Mouse (Mus musculus): ENCODE measurements around the gene Rbfox3.

Gene Rbfox3

DNA sequence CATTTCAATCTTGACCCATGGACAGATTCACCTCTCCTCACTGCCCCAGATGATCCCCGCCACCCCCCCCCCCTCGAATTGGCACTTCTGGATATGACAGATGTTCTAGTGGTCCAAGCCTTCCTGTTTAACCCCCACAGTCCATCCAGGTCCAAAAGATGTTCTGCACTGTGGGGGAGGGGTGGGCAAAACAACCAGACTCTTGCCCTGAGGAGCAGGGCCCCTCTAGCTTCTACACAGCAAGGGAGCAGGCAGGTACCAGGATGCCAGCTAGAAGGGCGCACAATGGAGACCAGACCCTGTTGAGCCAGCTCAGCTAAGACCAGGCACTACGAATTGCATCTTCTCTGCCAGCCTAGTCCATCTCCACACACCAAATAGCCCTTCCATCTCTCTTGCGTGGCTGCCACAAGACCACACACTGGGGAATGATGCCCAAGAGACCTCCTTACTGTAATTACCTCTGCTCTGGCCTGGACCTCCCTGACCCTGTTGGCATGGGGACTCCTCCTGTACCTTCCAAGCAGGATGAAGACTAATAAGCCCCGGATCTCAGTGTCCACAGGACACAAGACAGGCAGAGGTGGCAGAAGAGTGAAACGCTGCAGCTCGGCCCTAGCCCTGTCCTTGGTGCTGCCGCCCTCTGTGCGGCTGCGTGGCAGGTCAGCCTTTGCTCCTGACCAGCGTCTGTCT lies 5.1 kb downstream of the Rbfox3 start:
- no peak for DNase-seq (ENCODE audit: low spot score in 2 of 2)

DNA sequence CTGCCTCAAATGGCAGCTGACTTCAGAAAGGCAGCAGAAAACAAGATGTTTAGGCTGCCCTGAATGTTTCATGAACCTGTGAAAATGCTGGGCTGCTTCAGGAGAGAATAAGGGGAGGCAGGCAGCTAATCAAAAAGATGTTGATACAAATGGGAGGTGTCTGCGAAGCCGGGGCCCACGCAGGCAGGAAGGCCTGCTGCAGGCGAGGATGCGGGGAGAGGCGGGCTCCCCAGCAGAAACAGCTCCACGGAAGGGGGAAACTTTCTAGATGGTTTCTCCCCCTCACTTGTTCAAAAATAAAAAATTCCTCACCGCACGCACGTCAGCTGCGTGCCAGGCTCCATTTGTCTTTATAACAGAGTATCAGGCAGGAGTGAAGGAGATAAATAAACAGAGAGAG lies 5.7 kb downstream of the Rbfox3 start:
- no peak for DNase-seq (ENCODE audit: low spot score in 2 of 2)

DNA sequence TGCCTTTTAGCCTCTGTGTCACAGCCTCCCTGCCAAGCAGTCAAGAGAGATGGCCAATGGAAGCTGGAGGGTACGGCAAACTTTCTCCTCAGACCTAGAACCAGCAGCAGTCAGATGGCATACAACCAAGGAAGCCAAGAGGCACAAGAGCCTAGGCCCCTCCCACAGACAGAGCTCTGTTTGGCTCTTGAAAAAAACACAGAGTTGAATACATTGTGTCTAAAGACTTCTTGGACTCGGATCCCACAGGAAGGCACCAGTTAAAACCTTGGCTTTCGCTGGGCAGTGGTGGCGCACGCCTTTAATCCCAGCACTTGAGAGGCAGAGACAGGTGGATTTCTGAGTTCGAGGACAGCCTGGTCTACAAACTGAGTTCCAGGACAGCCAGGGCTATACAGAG lies 7.1 kb downstream of the Rbfox3 start:
- no peak for DNase-seq (ENCODE audit: low spot score in 2 of 2)

DNA sequence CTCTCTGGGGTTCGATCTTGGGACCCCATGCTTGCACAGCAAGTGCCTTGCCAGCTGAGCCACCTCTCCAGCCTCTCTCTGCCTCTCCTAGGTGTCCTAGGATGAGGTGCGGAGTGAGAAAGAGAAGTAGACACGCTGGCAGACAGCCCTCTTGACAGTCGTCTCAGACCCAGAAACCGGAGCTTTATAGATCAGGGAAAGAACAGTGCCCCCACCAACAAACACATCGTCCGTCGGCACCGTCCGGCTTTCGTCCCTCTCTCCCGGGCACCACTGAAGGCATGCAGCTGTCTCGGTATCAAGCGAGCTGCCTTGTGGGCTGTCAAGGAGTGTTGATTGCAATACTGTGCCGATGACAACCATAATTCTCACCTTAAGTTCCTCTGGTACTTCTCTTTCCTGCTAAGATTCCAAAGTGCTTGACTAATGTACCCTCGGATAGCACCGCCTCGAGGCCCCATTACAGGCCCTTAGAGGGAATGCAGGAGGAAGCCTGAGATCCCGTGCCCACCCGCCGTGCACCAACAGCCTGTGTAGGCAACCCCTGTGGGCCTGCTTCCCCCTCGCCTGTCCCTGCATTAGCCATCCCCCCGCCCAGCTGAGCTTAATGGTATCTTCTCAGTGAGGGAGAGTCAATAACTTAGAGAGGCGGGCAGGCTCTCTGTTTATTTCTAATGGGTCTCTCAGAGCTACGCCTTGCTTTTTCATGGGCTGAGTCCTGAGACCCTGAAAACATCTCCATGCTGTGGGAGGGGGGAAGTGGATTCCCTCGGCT lies 11.4 kb downstream of the Rbfox3 start:
- DNase-seq (ENCODE audit: low spot score in 2 of 2): no peak

DNA sequence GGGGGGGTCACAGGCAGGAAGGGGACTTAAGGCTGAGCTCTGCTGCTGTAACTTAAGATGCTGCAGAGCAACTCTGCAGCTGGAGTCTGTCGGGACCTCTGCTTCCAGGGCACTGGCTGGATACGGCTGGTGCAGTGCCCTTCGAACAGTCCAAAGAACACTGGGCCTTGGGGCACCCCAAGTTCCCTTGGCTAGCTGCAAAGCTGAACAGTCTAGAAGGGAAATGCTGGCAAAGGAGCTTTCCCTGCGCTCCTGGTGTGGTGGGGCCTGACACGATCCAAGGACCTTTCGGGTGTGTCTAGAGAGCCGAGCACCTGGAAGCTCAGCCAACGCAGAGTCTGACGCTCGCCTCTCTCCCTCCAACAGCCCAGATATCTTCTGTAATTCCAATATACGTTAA lies 12.8 kb downstream of the Rbfox3 start:
- DNase-seq (ENCODE audit: low spot score in 2 of 2): no peak

DNA sequence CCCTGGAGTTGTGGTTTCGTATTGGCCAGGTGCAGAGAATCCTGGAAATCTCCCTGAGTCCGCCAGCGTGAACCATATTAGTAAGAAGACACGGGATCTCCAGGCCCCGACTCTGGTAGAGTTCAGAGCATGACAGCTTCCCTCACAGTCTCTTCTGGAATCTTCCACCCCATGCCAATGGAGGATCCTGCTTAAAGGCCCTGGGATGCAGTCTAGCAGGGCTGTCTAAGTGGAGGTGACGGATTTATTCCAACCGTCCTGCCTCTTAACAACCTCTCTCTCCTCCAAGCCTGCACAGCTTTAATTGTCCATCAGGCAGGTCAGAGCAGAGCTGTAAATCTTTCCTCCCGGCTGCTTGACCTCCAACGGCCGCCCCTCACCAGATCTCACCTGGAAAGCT lies 13.2 kb downstream of the Rbfox3 start:
- DNase-seq (ENCODE audit: low spot score in 2 of 2): no peak

DNA sequence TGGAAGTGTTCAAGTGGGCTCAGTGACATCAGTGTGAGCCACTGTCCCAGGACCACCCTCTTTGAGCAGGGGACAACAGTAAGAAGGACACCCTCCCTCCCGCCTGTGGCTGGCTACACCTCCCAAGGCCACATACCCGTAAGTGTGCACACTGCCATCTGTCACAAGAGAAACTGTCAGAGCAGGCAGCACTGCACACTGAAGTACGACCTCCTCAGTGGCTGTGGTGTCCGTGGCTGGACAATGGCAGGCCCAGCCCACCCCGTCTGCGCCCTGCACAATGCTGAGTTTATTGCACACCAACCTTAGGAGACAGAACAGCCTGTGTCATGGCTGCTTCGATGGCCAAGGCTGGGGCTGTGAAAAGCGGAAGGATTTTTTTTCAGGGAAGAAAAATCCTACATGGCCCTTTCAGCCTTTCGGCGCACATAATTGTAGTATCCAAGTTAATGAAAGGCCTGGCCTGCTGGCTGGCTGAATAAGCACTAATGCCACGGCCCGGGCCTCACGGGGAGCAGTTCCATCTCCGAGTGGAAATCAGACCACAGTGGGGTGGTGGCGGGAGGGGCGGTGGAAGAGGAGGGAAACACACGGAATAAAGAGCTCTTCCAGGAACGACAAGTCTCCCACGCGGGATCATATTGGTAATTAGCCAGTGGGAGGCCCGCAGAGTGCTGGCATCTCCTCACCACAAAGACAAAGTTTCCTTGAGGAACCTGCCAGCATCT lies 14.1 kb downstream of the Rbfox3 start:
- DNase-seq (ENCODE audit: low spot score in 2 of 2): no peak

DNA sequence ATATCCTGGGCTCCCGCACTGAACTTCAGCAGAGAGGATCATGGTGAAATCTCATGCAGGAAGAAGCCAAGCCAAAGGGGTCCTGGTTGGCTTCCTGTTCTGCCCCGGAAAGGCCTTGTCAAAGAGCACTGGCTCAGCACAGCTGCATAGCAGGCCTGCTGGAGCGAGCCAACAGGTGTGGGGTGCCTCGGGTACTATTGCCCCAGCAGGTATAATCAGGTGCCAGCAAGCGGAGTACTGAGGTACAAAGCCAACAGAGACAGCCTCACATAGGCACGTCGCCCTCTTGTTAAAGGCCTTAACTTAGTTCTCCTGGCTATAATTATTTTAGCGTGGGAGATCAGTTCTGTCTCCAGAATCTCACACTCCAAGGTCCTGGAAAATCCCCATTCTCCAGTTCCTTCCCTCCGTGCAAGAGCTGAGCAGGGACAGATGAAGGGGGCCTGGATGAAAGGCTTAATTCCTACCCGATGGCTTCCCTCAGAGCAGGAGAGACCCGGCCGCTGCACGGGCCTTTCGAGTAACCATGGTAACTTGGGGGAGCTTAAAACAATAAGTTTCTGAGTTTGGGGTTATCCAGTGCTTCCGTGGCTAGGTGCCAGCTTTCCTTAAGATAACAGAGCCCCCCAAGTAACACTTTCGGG lies 15.2 kb downstream of the Rbfox3 start:
- DNase-seq (ENCODE audit: low spot score in 2 of 2): no peak

DNA sequence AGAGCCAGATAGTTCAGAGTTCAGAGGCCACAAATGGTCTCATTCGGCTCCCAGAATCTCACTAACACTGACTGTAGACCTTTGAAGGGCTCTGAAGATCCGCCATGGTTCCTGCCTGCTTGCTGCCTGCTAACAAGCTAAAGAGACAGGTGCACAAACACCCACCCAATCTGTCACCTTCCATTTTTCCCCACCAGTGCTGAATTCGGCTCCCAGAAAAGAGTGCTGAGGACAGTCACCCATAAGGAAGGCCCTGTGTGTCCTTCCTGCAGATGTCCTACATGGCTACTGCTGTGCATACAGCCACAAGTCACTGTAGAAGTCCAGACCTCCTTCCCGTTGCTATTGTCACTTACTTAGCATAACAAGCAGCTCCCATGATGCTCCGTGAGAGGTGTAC lies 16.6 kb downstream of the Rbfox3 start:
- DNase-seq (ENCODE audit: low spot score in 2 of 2): no peak

DNA sequence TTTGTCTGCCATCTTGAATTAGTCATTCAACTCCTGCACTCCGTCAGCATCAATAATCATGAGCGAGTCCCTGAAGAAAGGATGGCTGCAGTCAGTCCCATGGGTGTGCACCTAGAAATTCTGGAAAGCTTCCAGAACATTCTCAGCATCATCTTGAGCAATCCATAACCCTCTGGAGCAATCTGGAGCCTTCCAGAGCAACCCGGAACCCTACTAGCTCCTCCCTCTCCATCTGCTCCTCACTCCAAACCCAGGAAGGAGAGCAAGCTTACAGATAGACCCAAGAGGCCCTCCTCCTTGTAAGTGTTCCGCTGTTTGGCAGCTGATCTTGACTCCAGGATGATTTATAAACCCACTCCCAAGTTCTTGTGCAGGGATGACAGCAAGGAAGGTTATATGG lies 17.2 kb downstream of the Rbfox3 start:
- no peak for DNase-seq (ENCODE audit: low spot score in 2 of 2)

DNA sequence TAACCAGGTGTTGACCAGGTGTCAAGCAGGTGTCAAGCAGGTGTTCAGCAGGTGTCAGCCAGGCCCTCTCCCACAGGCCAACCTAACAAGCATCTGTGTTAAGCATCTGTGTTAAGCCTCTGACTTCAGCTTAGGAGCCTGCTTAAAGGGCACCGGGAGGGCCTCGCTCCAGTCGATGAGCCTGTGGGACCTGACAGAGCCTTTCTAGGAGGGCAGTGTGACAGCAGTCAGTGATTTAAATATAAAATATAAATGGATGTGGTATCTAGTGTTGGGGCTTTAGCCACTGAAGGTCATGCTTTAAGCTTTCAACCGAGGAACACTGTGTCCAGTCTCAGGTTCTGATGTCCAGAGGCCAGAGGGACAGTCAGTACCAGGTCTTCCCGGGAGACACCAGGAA lies 18.5 kb downstream of the Rbfox3 start:
- DNase-seq (ENCODE audit: low spot score in 2 of 2): no peak

DNA sequence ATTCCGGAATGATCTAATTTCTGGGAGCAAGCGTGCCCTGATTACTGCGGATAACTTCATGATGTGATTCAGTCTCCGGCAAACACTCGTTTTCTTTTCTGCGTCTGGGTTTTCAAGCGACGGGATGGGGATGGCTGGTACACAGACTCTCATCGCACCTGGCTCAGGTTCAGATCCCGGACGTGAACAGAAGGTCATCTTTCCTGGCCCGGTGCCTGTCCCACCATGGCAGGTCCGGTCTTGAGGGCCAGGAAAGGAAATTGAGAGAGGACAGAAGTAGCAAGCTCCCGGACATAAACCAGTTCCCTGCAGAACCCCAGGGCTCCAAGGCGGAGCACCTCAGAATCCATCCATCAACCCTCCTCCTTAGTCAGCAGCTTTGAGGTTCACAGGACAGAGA lies 19.9 kb downstream of the Rbfox3 start:
- no peak for DNase-seq (ENCODE audit: low spot score in 2 of 2)

DNA sequence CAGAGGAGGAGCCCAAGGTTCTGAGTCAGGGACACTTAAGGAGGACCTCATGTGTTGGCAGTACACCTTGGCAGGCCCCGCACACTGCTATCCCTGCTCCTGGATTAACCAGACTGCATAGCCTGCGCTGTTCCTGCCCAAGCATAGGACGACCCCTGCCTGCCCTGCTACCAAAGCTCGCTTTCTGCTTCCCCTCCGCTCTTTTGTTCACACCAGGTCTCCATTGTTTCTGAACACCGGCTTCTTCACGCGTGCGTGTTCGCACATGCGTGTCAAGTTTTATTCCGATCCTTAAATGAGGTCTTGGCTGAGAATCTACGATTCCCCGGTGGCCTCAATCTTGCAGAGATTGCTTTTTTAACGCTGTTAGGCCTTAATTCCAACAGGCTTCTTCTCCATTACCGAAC lies 20.4 kb downstream of the Rbfox3 start:
- DNase-seq (ENCODE audit: low spot score in 2 of 2): no peak

DNA sequence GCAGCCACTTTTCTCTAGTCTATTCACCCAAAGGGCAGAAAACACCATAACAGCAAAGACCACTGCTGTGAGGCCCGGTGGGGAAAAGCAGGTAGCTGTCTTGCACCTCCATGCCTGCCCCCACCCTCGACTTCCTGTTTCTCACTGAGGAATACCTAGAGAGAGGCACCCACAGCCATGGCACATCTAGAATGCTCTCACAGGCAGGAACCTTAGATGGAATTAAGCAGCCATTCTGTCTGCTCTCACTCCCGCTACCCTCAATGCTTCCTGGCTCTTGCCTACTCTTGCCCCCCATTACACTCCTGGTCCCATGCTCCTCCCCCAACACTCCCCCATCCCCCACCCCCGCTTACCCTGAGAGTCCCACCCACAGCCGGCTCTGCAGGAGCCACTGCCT lies 20.9 kb downstream of the Rbfox3 start:
- no peak for DNase-seq (ENCODE audit: low spot score in 2 of 2)

DNA sequence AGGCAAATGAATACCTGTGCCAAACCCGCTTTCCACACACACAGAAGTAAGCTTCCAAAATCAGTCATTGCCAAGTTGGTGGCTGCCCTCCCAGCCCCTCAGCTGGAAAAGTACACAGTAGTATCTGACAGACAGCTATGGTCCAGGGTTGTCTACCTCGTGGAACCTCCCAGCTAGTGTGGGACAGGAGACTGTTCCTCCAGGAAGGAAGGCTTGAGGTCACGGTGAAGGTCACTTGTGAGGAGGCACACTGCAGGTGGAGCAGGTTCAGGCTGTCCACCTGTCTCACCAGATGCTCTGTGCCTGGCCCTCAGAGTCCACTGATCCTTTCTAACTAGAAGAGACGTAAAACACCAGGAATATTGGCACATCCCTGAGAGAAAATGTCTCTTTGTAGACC lies 21.9 kb downstream of the Rbfox3 start:
- no peak for DNase-seq (ENCODE audit: low spot score in 2 of 2)

DNA sequence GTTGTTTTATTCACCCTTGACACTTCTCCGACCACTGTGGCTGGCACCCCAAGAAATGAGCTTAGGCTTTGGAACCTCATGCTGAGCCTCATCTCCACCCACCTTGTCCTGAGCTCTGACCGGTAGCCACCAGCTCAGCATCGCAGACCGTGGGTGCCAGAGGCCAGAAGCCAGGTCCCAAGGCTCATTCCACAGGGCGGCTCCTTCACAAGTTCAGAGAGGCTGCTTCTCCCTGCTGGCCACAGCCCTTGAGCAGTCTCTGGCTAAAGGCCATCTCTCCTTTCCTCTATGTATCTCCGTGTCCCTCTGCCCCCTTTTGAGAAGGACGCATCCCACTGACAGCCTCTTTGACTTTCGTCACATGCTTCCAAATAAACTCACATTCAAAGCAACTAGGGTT lies 23.0 kb downstream of the Rbfox3 start:
- no peak for DNase-seq (ENCODE audit: low spot score in 2 of 2)

DNA sequence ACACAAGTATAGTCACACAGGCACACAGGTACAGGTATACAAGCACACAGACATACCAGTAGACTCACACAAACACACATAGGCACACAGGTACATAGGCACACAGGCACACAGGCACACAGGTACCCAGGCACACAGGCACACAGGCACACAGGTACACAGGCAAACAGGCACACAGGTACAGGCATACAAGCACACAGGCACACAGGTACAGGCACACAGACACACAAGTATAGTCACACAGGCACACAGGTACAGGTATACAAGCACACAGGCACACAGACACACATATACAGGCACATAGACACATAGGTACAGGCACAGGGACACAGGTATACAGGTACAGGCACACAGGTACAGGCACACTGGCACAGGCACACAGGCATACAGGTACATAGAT lies 24.2 kb downstream of the Rbfox3 start:
- no peak for DNase-seq (ENCODE audit: low spot score in 2 of 2)

DNA sequence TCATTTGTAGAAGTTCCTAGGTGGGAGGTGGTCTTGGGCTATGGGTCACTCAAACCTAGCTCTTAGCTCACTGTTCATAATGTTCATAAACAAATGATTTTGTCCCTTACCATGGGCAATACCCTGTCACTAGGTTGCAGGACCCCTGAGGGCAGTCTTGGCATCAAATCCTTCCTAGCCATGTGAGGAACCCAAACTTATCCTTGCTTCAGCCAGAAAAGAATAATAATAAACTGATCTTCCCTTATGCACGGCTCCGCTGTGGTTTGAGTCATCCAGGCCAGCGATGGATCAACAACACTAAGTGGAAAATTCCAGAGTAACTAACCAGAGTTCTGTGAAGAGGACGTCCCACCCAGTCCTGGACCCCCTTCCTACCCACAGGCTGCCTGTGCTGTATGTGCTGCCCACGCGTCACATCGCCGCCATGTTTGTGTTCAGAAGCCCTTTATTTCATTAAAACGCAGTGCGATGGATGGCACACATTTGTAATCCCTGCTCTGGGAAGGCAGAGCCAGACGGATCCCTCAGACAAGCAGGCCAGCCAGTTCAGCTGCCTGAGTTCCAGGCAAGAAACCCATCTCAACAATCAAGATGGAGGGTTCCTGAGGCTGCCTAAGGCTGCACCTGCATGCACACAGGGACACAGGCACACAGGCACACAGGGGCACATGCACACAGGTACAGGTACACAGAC lies 25.0 kb downstream of the Rbfox3 start:
- no peak for DNase-seq (ENCODE audit: low spot score in 2 of 2)

DNA sequence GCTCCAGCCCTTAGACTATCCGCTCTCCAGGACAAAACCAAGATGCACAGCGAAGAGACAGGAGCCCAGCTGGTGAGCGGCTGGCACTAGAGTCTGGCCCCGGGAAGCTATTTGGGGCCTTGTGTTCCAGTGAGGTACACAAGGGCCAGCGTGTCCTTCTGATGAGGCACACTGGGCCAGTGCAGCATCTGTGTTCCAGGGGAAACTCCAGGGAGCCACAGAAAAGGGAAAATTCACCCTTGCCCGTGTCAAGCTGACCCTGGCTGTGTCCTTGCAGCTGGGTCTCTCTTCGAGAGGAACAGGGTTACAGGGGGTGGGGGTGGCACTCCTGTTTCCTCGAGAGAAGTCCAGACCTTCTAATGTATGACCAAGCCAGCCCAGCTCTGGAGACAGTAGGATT lies 25.8 kb downstream of the Rbfox3 start:
- DNase-seq (ENCODE audit: low spot score in 2 of 2): no peak

DNA sequence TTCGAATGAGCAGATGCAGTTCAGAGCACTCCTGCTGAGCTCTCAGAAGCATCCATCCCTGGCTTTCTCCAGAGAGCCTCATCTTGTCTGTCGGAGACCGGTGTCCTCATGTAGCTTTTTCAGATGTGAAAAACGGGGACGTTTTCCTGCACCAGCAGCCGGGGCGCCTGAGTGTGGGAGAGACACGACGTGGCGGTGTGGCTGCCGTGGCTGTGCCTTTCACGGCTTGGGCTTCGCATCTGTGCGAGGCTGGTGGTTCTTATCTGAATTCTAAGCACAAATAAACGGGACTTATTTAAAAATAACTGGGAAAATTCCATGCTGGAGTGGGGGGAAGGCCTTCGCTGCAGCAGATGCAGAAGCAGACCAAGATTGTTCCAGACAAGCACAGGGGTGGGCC lies 26.3 kb downstream of the Rbfox3 start:
- no peak for DNase-seq (ENCODE audit: low spot score in 2 of 2)

DNA sequence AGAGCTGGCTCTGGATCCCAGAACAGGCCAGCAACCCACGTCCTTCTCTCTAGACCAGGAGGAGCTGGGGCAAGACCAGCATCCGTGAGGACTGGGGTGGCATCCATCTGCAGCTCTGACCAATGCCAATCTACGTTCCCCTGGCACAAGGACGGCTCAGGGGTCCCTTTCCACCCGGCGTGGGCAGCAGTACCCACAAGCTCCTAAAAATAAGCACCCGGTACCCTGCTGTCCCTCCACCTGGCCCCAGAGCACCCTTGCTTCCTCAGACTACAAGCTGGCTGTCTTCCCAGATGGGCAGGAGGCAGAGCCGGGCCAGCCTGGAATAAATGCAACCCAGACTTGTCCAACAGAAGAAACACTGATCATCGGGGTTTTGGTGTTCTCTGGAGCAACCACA lies 28.3 kb downstream of the Rbfox3 start:
- no peak for DNase-seq (ENCODE audit: low spot score in 2 of 2)
